Mouse (Mus musculus) limb, embryonic 14.5 days (tissue): ENCODE data around the gene Suds3. TPM values are rescaled to one million over a fixed set of nuclear protein-coding genes. Genes with fewer than 3 reads are reported as not detected.

Experiments used
- ATAC-seq: fragments of 200-750 bp; cut with Nextera tagmentation; 2 replicates; pipeline ENCODE4 v1.8.0; 2017; ENCODE audit warnings: low read depth, moderate number of reproducible peaks, moderate TSS enrichment; ENCODE audit not compliant: low FRiP score
- DNase-seq: peaks from one replicate; pipeline ENCODE4 v3.0.0-alpha.2; 2015; ENCODE audit warnings: low spot score
- H3K27ac ChIP-seq: fragments of 300-500 bp; sonication (generic); replicated peaks from 2 replicates; pipeline ENCODE4 v1.5.1; 2014; ENCODE audit warnings: low read depth, mild to moderate bottlenecking, low read length, moderate library complexity, mixed read lengths
- H3K27me3 ChIP-seq: fragments of 300-500 bp; sonication (generic); 2 replicates; pipeline ENCODE4 v1.6.1; 2014; ENCODE audit warnings: low read length, mixed read lengths; ENCODE audit not compliant: control insufficient read depth, insufficient read depth
- H3K36me3 ChIP-seq: fragments of 300-500 bp; sonication (generic); 2 replicates; pipeline ENCODE4 v1.6.1; 2014; ENCODE audit warnings: mild to moderate bottlenecking, low read length, moderate library complexity, mixed read lengths; ENCODE audit not compliant: control insufficient read depth, insufficient read depth
- H3K4me1 ChIP-seq: fragments of 300-500 bp; sonication (generic); 2 replicates; pipeline ENCODE4 v1.6.1; 2014; ENCODE audit warnings: antibody characterized with exemption, low read length, mixed read lengths; ENCODE audit not compliant: control insufficient read depth, insufficient read depth
- H3K4me2 ChIP-seq: fragments of 300-500 bp; sonication (generic); replicated peaks from 2 replicates; pipeline ENCODE4 v1.6.1; 2014; ENCODE audit warnings: low read depth, mild to moderate bottlenecking, low read length, moderate library complexity; ENCODE audit not compliant: severe bottlenecking
- H3K4me3 ChIP-seq: fragments of 300-500 bp; sonication (generic); replicated peaks from 2 replicates; pipeline ENCODE4 v1.5.1; 2014; ENCODE audit warnings: low read length
- H3K9ac ChIP-seq: fragments of 300-500 bp; sonication (generic); 2 replicates; pipeline ENCODE4 v1.6.1; 2014; ENCODE audit warnings: mild to moderate bottlenecking, low read depth, low read length, moderate library complexity; ENCODE audit not compliant: severe bottlenecking
- H3K9me3 ChIP-seq: fragments of 300-500 bp; sonication (generic); 2 replicates; pipeline ENCODE4 v1.6.1; 2016; ENCODE audit warnings: low read length; ENCODE audit not compliant: control insufficient read depth
- POLR2A ChIP-seq: fragments of 200-500 bp; IDR thresholded peaks from 2 replicates; pipeline ENCODE4 v1.8.0; 2012; ENCODE audit warnings: inconsistent platforms, mild to moderate bottlenecking, moderate library complexity, borderline replicate concordance; ENCODE audit not compliant: insufficient read depth, insufficient read length; ENCODE audit errors: extremely low read depth
- WGBS: fragments of 180-500 bp; shearing (Covaris S2); extraction: QIAGEN DNeasy Blood & Tissue Kit; methylation state at CpG from one replicate; pipeline ENCODE4 v1.1.7; 2014; 5-methylcytosine and 5-hydroxymethylcytosine counted together
- polyA plus RNA-seq, 2 experiments: library from polyadenylated mRNA; depleted of rRNA in 1 of 2; stranded (reverse) in 1 of 2; unstranded in 1 of 2; fragments of >200 nt; fragmentation: Nextera tagmentation in 1 of 2; extraction: Ambion mirVana in 1 of 2; gene quantifications; 2 replicates each; pipeline versions ENCODE4 v1.2.1 to v1.2.3; 2012 to 2014

Suds3 gene
- 74.7 and 91.8 TPM in 2 replicates for polyA plus RNA-seq (2012; rRNA removed)
- polyA plus RNA-seq (2014; fragmentation: Nextera tagmentation; extraction: Ambion mirVana): 43.8 and 46.3 TPM in 2 replicates

GRCm38 (mm10) chr5:117115836-117116366 is at the start of gene Suds3:
TSS of gene Suds3 (minus strand) at chr5:117116113.
- Histone ChIP-seq H3K4me2 (peak within 1 kb of the TSS; percentile 93), H3K27ac (peak within 1 kb of the TSS; percentile 83), H3K9me3 (no peaks in the 10 kb centered on the region), H3K4me3 (peak within 1 kb of the TSS; percentile 94), H3K36me3 (peaks cover 23% of the 10 kb centered on the region; the same call in 1 of the 2 replicates), H3K27me3 (peaks cover 6% of the 10 kb centered on the region; the same call in 1 of the 2 replicates), H3K9ac (peak within 1 kb of the TSS; percentile 81), H3K4me1 (peaks cover 5% of the 10 kb centered on the region; the same call in 1 of the 2 replicates)
- TF ChIP-seq POLR2A: no peak
- WGBS: 3% methylated on average over 38 of the region's 59 CpGs
- peak; percentile 78 for ATAC-seq
- DNase-seq: peak; percentile 82

GRCm38 (mm10) chr5:117164923-117165322 is 49.0 kb upstream of the Suds3 start:
- DNase-seq (no peak), ATAC-seq (no peak)
- Histone ChIP-seq H3K4me2 (no peak overlapping the region), H3K9ac (no peak overlapping the region), H3K36me3 (no peaks in the 10 kb centered on the region), H3K4me3 (no peak overlapping the region), H3K27ac (no peak overlapping the region), H3K9me3 (no peaks in the 10 kb centered on the region), H3K4me1 (no peaks in the 10 kb centered on the region), H3K27me3 (no peaks in the 10 kb centered on the region)
- 98% methylated on average over 2 of the region's 2 CpGs for WGBS
- no peak for TF ChIP-seq POLR2A

GRCm38 (mm10) chr5:117164516-117164915 is 48.6 kb upstream of the Suds3 start:
- no peak for DNase-seq
- Histone ChIP-seq H3K4me2 (no peak overlapping the region), H3K9ac (no peak overlapping the region), H3K27ac (no peak overlapping the region), H3K4me1 (no peaks in the 10 kb centered on the region), H3K4me3 (no peak overlapping the region), H3K27me3 (no peaks in the 10 kb centered on the region), H3K9me3 (no peaks in the 10 kb centered on the region), H3K36me3 (no peaks in the 10 kb centered on the region)
- no peak for TF ChIP-seq POLR2A
- no peak for ATAC-seq
- WGBS: 87% methylated on average over 5 of the region's 5 CpGs

GRCm38 (mm10) chr5:117163790-117164189 is 47.9 kb upstream of the Suds3 start:
- no peak for TF ChIP-seq POLR2A
- H3K27ac ChIP-seq: no peak overlapping the region
- no peaks in the 10 kb centered on the region for H3K9me3 ChIP-seq
- DNase-seq (no peak), ATAC-seq (no peak)
- WGBS: 93% methylated on average over 13 of the region's 13 CpGs
- H3K4me3 ChIP-seq: no peak overlapping the region
- no peaks in the 10 kb centered on the region for H3K4me1 ChIP-seq
- no peaks in the 10 kb centered on the region for H3K36me3 ChIP-seq
- H3K27me3 ChIP-seq: no peaks in the 10 kb centered on the region
- H3K4me2 ChIP-seq: no peak overlapping the region
- H3K9ac ChIP-seq: no peak overlapping the region

GRCm38 (mm10) chr5:117160499-117160898 is 44.6 kb upstream of the Suds3 start:
- Histone ChIP-seq H3K27ac (no peak overlapping the region), H3K4me3 (no peak overlapping the region)
- DNase-seq: no peak

More at GRCm38 (mm10) chr5:117160499-117160898, 44.6 kb upstream of the Suds3 start:
- WGBS: 52% methylated on average over 10 of the region's 10 CpGs
- Histone ChIP-seq H3K9ac (no peak overlapping the region), H3K27me3 (no peaks in the 10 kb centered on the region), H3K36me3 (no peaks in the 10 kb centered on the region), H3K4me1 (no peaks in the 10 kb centered on the region), H3K4me2 (no peak overlapping the region), H3K9me3 (no peaks in the 10 kb centered on the region)
- no peak for ATAC-seq
- no peak for TF ChIP-seq POLR2A
